Mouse (Mus musculus) adrenal gland, adult (tissue): ENCODE measurements at regions not wholly inside any gene's neighbourhood (a gene's known extent, or its start where the extent isn't known, plus 50 kb on each side); places are given as distances from the start of the nearest gene placed in this dataset.

Experiments
- DNase-seq, 2 experiments: peaks; one replicate each; pipeline ENCODE4 v3.0.0; 2022 to 2023; ENCODE audit warnings: low spot score in 1 of 2; ENCODE audit not compliant: inconsistent age in 2 of 2

- no peak for DNase-seq
These were observed 92.1 kb upstream of the Got2 start for GRCm38 (mm10) chr8:95980405-95980804.

- DNase-seq: no peak
These were observed 90.9 kb upstream of the Got2 start for GRCm38 (mm10) chr8:95979223-95979622.

- peak in 1 of 2 experiments; percentile 20 for DNase-seq
These were observed 86.5 kb upstream of the Got2 start for GRCm38 (mm10) chr8:95974889-95975288.

GRCm38 (mm10) chr8:95974231-95974630 is 85.9 kb upstream of the Got2 start:
- DNase-seq: no peak

GRCm38 (mm10) chr8:95973571-95973970 is 85.2 kb upstream of the Got2 start:
- no peak for DNase-seq

- DNase-seq: no peak
These were observed 80.5 kb upstream of the Got2 start for GRCm38 (mm10) chr8:95968828-95969227.

GRCm38 (mm10) chr8:95966430-95966829 is 78.1 kb upstream of the Got2 start:
- no peak for DNase-seq

- no peak for DNase-seq
These were observed 63.9 kb upstream of the Got2 start for GRCm38 (mm10) chr8:95952257-95952656.

- DNase-seq: peak; percentile 63 to 88
These were observed 63.4 kb upstream of the Got2 start for GRCm38 (mm10) chr8:95951794-95952193.
